Mouse (Mus musculus): ENCODE measurements around the gene Mab21l1.

DNA sequence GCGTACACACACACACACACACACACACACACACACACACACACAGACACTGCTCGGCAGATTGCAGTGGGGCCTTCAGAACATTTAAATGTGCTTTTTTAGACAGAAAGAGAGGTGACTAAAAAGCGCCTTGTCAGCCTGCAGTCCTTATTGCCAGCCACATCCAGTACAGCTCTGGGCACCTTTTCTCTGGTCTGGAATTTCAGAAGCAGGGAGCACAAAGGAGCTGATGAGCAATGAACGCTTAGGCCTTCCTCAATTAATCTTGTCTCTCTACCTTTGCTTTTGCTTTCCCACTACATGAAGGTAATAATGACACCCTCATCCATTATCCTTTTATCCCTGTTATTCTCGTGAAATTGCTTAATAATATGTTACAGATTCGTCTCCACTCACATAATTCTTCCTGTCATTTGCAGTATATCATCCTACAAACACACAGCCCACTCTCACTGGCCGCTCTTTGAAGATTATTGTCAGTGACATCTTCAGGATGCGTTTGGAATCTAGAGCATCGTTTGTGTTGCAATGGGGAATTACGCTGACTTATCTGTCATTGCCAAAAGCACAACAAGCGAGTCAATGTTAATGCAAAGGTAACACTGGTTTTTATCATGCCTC lies 31.8 kb upstream of the Mab21l1 start:
- TF ChIP-seq CTCF (IDR thresholded peaks at IDR 0.05; ENCODE audit: low read depth, low read length) = no peak
- no peak for TF ChIP-seq POLR2A (IDR thresholded peaks at IDR 0.05; ENCODE audit: borderline replicate concordance, low read depth, low read length)
